Mouse (Mus musculus): ENCODE data around the gene Aadacl3.

- TF ChIP-seq CTCF (IDR thresholded peaks at IDR 0.05; ENCODE audit: low read depth, low read length) (no peak), GATA1 (IDR thresholded peaks at IDR 0.05; ENCODE audit: borderline replicate concordance, low read length) (no peak), POLR2AphosphoS5 (IDR thresholded peaks at IDR 0.05; ENCODE audit: insufficient replicate concordance, low read depth, low read length) (no peak), GATA2 (IDR thresholded peaks at IDR 0.05; ENCODE audit: borderline replicate concordance, low read depth, low read length) (no peak), TAL1 (conservative IDR thresholded peaks at IDR 0.05; ENCODE audit: low read depth, low read length) (no peak)
These were observed 34.7 kb downstream of the Aadacl3 start for GRCm38 (mm10) chr4:144428868-144429267.
